Mouse (Mus musculus) c-Kit-negative CD71-positive TER-119-positive erythroid progenitor cells, embryonic 14.5 days (primary cell): ENCODE data around the gene Hnrnpdl.

Experiments used
- DNase-seq: peaks from one replicate; pipeline ENCODE4 v3.0.0-alpha.2; 2013; ENCODE audit warnings: low read depth, low spot score

Hnrnpdl gene

DNA sequence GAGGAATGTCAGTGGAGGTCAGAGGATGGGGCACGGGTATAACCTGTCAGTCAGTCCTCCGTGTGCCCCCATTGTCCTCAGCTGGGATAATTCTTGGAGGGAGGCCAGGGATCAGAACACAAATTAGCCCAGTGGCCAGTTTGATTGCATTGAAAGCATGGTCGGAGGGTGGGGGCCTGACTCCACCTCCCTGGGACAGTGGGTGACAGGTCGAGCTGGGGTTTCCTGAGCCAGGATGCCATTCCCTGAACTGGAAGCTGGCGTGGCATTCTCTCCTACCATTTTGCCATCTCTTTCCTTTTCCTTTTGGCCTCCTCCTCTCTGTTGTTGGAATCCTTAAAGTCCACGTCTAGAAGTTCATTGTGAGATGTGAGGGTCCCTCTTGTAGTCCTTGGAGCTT lies 33.6 kb downstream of the Hnrnpdl start:
- no peak for DNase-seq

DNA sequence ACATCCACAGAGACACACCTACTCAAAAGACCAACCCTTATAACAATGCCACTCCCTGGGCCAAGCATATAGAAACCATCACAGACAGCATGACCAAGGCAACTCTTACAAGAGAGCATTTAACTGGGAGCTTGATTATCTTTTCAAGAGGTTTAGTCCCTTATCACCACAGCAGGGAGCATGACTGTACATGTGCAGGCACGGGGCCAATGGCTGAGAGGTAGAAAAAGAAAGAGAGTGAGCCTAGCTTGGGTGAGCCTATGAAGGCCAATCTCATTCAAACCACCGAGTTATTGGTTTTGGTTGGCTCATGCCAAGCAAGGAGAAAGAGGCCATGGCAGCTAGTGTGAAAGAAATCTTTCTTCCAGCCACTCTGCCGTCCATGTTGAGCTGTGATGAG lies 34.0 kb downstream of the Hnrnpdl start:
- DNase-seq: no peak

DNA sequence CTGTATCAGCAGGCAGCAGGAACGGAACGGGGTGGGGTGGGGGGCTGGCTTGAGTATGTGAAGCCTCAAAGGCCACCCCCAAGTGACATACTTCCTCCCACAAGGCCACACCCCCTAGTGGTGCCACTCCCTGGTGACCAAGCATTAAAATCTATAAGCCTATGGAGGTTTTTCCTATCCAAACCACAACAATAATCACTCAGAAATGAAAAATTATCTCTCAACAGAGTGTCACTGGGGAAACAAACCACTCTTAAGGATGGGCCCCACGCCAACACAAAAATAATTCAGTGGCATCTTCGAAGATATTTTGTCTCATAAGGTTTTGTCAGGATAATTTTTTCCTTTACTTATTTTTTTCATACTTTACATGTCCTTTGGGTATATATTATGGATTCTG lies 35.6 kb downstream of the Hnrnpdl start:
- DNase-seq: no peak

DNA sequence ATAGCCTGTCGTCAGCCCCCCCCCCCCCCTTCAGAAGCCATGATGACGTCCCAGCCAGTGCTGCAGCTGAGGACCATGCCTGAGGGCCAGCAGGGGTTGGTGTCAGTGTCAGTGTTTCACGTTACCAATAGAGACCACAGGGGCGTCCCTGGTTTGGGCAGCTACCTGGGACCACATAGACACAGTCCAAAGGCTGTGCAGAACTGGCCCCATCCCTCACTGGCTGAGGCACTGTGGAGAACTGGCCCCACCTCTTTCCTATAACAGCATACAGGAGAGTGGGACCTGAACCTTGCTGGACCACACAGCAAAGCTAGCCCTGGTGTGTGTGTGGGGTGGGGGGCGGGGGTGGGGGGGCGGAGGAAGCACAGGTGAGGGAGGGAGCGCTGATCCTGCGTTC lies 39.0 kb downstream of the Hnrnpdl start:
- no peak for DNase-seq

DNA sequence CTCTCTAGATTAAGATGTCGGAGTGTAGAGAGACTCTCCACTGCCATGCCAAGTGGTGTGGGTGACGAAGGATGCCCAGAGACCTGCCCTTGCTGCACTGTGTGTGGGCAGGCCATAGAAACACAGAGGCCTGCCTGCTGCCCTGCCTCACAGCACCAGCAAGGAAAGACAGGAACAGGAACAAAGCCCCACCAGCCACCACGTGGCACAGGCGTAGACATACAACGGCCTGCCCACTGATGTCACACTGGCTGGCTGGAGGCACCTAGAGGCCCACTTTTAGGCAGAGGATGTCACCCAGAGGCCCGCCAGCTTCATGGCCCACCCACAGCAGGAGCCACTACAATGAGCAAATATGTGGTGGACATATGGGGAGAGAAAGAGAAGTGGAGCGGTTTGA lies 39.4 kb downstream of the Hnrnpdl start:
- no peak for DNase-seq

DNA sequence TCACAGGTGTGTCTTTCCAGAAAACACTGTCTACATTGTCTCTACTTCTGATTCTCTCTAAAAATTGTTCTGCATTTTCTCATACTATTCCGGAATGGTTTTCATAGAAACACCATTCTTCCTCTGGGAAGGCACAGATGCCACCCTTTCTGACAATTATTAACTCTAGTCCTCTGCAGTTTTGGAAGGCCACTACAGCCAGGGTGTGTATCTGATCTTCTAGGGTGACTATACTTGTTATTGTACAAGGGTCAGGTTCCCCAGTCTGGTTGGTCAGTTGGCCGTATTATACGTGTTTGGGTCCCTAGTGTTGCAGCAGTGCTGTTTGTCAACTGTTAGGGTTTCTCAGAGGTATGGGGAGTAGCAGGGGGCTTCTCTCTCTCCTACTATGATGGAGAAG lies 44.8 kb downstream of the Hnrnpdl start:
- no peak for DNase-seq

DNA sequence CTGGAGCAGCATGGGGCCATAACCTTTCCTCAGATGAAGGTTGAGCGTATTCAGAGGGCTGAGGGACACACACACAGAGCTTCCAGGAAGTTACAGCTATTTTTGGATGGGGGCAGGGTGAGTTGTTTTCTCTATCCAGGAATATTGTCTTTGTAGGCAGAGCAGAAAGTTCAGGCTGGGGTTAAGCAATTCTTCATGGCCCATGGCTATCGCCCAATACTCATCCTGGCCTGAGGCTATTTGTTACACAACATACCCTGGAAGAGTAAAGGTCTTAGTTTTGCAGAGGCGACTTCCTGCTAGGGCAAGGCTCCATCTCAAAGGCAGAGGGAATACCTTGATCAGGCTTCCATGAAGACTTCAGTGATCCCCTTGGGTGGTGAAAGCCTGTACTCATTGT lies 45.3 kb downstream of the Hnrnpdl start:
- DNase-seq: no peak
